Mouse (Mus musculus) spleen, adult 18-20 months (tissue): ENCODE measurements around the gene Pi4k2b.
A peak's percentile ranks its signal among the peaks of the same experiment; 100 is the strongest.

Experiments
- DNase-seq, 2 experiments: peaks; one replicate each; pipeline ENCODE4 v3.0.0; 2022; ENCODE audit warnings: mixed read lengths in 2 of 2

Pi4k2b gene

DNA sequence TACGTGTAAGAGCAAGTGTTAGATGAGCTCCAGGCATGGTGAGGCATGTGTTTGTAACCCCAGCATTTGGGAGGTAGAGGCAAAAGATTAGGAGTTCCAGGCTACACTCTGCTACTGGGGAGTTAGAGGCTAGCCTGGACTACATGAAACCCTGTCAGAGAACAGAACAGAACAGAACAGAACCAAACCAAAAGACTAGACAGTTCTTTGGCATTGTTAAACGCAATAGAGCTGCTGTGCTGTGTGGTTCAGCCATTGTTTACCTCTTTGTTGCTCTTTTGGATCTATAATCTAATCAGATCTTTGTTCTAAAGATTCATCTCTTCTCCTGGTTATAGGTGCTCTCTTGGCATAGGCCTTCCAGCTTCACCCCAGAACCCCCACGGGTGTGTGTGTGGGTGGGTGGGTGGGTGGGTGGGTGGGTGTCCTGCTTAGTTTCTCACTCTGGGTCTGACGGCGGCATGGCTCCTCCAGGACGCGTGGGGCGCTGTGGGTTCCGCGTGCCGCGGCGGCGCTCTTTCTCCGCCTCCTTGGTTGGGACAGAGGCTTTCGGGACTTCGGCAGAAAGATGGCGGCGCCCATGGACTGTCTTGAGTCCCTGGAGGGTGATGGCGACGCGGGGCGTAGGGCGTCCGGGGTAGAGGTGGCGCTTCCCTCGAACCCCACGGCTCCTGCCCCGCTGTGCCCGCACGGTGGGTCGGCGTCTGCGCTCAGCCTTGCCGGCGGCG, 41.3 kb downstream of the Pi4k2b start:
- peak; percentile 70 to 84 for DNase-seq

GRCm38 (mm10) chr5:52783251-52783620, 41.9 kb downstream of the Pi4k2b start:
- DNase-seq, result no peak

- no peak for DNase-seq
Observed at GRCm38 (mm10) chr5:52783957-52784356, 42.6 kb downstream of the Pi4k2b start.

- no peak for DNase-seq
Observed at GRCm38 (mm10) chr5:52786556-52787322, 45.4 kb downstream of the Pi4k2b start.

DNA sequence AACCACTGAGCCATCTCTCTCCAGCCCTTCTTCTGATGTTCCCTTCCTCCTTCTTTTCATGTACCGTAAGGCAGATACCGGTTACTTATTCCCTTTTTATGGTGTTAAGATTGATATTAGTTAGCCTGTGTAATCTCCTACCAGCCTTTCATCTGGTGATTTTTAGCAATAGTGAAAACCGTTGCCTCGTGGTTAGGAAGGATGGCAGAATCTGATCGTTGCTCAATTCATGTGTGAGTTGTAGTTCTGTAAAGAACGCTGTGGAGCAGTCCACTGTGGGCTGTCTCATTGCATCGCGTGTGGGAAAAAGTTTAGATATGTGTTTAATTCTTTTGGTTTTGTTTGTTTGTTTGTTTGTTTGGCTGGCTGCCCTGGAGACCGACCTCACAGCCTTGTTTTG, 51.9 kb downstream of the Pi4k2b start:
- DNase-seq, result no peak

- DNase-seq, result no peak
Observed at GRCm38 (mm10) chr5:52794109-52794508, 52.7 kb downstream of the Pi4k2b start.

DNA sequence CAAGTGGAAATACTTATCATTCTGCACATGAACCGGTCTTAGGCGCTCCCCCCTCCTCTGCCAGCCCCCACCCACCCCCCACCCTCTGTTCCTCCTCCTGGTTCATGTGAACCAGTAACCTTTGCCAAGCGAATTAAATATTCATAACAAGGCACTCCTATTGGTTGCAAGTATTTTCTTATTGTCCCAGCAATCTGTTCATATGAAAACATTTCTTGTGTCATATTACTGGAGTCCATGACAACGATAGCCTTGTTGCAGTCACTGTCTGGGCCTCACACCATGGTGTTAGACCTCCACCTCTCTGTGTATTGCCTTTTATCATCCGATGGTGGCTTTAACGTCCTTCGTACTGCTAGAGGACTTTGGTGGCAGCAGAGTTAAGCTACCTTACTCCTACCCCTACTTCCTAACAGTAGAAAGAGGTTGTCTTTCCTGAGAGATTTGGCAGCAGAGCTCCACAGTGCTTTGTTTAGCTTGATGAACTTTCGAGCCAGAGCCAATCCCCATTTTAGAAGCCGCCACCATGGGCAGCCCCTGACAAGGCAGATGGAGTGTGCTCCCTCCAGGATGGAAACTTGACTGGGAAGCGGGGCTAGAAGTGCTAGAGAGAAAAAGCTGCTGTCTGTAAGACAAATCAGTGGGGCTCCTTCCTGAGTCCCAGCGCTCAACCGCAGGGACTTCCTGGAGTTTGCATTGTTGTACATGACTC, 58.1 kb downstream of the Pi4k2b start:
- no peak for DNase-seq

GRCm38 (mm10) chr5:52805801-52806200, 64.4 kb downstream of the Pi4k2b start:
- no peak for DNase-seq

GRCm38 (mm10) chr5:52806349-52806748, 65.0 kb downstream of the Pi4k2b start:
- no peak for DNase-seq

GRCm38 (mm10) chr5:52807030-52807429, 65.7 kb downstream of the Pi4k2b start:
- DNase-seq, result no peak

DNA sequence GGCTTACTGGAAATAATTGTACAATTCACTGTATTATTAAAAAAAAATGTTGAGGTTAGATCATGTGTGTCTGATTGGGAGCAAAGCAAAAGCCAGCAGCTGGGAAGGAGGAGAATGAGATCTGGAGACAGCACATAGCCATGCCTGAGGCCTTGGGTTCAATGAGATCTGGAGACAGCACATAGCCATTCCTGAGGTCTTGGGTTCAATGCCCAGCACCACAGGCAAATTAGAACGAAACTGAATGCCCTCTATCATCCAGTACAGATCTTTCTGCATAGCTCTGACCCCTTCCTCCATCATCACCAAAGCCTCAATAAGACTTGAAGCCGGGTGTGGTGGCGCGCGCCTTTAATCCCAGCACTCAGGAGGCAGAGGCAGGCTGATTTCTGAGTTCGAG, 69.1 kb downstream of the Pi4k2b start:
- no peak for DNase-seq

- no peak for DNase-seq
Observed at GRCm38 (mm10) chr5:52811056-52811455, 69.7 kb downstream of the Pi4k2b start.

DNA sequence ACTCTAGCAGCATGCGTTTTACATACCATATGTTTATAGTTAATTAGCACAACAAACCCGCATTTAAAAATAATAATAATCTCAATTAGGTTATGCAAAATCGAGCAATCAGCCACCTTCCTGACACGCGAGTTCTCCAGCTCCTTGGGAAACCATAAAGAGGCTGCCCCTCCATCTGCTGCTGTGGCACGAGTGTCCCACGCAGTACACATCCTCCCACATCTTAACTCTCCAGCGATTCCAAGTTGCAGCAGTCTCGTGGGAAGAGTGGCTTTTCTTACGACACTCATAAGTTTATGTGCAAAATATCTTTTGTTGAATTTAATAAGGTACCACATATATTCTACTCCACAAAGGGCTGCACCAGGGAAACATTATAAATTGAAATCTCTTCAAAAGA, 71.1 kb downstream of the Pi4k2b start:
- no peak for DNase-seq

GRCm38 (mm10) chr5:52813312-52813711, 71.9 kb downstream of the Pi4k2b start:
- no peak for DNase-seq

- no peak for DNase-seq
Observed at GRCm38 (mm10) chr5:52818676-52819075, 77.3 kb downstream of the Pi4k2b start.
